Mouse (Mus musculus) heart, embryonic 12.5 days (tissue): Measurements from ENCODE around the gene Elavl3. TPM values are rescaled to one million over a fixed set of nuclear protein-coding genes. Genes with fewer than 3 reads are reported as not detected.

Source experiments
- ATAC-seq: fragments of 200-750 bp; cut with Nextera tagmentation; 2 replicates; pipeline ENCODE4 v1.8.0; 2017; ENCODE audit warnings: moderate TSS enrichment, moderate library complexity; ENCODE audit not compliant: insufficient number of reproducible peaks, low FRiP score
- H3K27ac ChIP-seq: fragments of 300-500 bp; sonication (generic); 2 replicates; pipeline ENCODE4 v1.5.1; 2016; ENCODE audit warnings: mild to moderate bottlenecking, moderate library complexity; ENCODE audit not compliant: poor library complexity, severe bottlenecking
- H3K27me3 ChIP-seq: fragments of 300-500 bp; sonication (generic); replicated peaks from 2 replicates; pipeline ENCODE4 v1.6.1; 2016; ENCODE audit warnings: mild to moderate bottlenecking, moderate library complexity
- H3K36me3 ChIP-seq: fragments of 300-500 bp; sonication (generic); 2 replicates; pipeline ENCODE4 v1.6.1; 2016; ENCODE audit warnings: mild to moderate bottlenecking, moderate library complexity
- H3K4me1 ChIP-seq: fragments of 300-500 bp; sonication (generic); replicated peaks from 2 replicates; pipeline ENCODE4 v1.6.1; 2016; ENCODE audit warnings: mild to moderate bottlenecking
- H3K4me2 ChIP-seq: fragments of 300-500 bp; sonication (generic); 2 replicates; pipeline ENCODE4 v1.6.1; 2016; ENCODE audit warnings: mild to moderate bottlenecking, moderate library complexity
- H3K4me3 ChIP-seq: fragments of 300-500 bp; sonication (generic); 2 replicates; pipeline ENCODE4 v1.5.1; 2016; ENCODE audit warnings: mild to moderate bottlenecking
- H3K9ac ChIP-seq: fragments of 300-500 bp; sonication (generic); 2 replicates; pipeline ENCODE4 v1.6.1; 2016; ENCODE audit warnings: mild to moderate bottlenecking, moderate library complexity
- H3K9me3 ChIP-seq: fragments of 300-500 bp; sonication (generic); replicated peaks from 2 replicates; pipeline ENCODE4 v1.6.1; 2016; ENCODE audit warnings: mild to moderate bottlenecking, moderate library complexity
- WGBS: fragments of 180-500 bp; shearing (Covaris S2); methylation state at CpG from one replicate; pipeline ENCODE4 v1.1.7; 2016; 5-methylcytosine and 5-hydroxymethylcytosine counted together
- polyA plus RNA-seq: library from polyadenylated mRNA; unstranded; fragments of >200 nt; fragmentation: Nextera tagmentation; extraction: Ambion mirVana; gene quantifications from 2 replicates; pipeline ENCODE4 v1.2.1, GENCODE M21; 2016

Gene Elavl3
- polyA plus RNA-seq, 1 experiment from 2014 or later: 0.40 TPM

- Histone ChIP-seq H3K36me3 (no peaks in the 10 kb centered on the region), H3K4me3 (no peak overlapping the region), H3K4me2 (no peak overlapping the region), H3K9ac (no peak overlapping the region), H3K27ac (no peak overlapping the region), H3K27me3 (peaks cover 38% of the 10 kb centered on the region), H3K9me3 (no peaks in the 10 kb centered on the region), H3K4me1 (peaks cover 25% of the 10 kb centered on the region)
- no peak for ATAC-seq
- 51% methylated on average over 9 of the region's 9 CpGs for WGBS
Measured at GRCm38 (mm10) chr9:22047329-22047728, 4.5 kb downstream of the Elavl3 start.

GRCm38 (mm10) chr9:22041832-22042231 is 10.0 kb downstream of the Elavl3 start:
- H3K4me3 ChIP-seq: no peak overlapping the region
- no peaks in the 10 kb centered on the region for H3K9me3 ChIP-seq
- H3K27ac ChIP-seq: no peak overlapping the region
- no peak overlapping the region for H3K9ac ChIP-seq
- no peaks in the 10 kb centered on the region for H3K4me1 ChIP-seq
- H3K36me3 ChIP-seq: no peaks in the 10 kb centered on the region
- 59% methylated on average over 2 of the region's 2 CpGs for WGBS
- no peak overlapping the region for H3K4me2 ChIP-seq
- H3K27me3 ChIP-seq: no peaks in the 10 kb centered on the region
- ATAC-seq: no peak

GRCm38 (mm10) chr9:22037826-22038225 is 14.0 kb downstream of the Elavl3 start:
- H3K27ac ChIP-seq: no peak overlapping the region
- H3K27me3 ChIP-seq: no peaks in the 10 kb centered on the region
- H3K36me3 ChIP-seq: no peaks in the 10 kb centered on the region
- WGBS: 71% methylated on average over 10 of the region's 10 CpGs
- H3K9me3 ChIP-seq: no peaks in the 10 kb centered on the region
- H3K9ac ChIP-seq: no peak overlapping the region
- no peak overlapping the region for H3K4me3 ChIP-seq
- no peak overlapping the region for H3K4me2 ChIP-seq
- no peaks in the 10 kb centered on the region for H3K4me1 ChIP-seq
- ATAC-seq: no peak

- H3K36me3 ChIP-seq: no peaks in the 10 kb centered on the region
- H3K9me3 ChIP-seq: no peaks in the 10 kb centered on the region
- H3K27me3 ChIP-seq: no peaks in the 10 kb centered on the region
- no peak overlapping the region for H3K4me3 ChIP-seq
- H3K27ac ChIP-seq: no peak overlapping the region
- no peak overlapping the region for H3K9ac ChIP-seq
- no peak for ATAC-seq
- no peak overlapping the region for H3K4me2 ChIP-seq
- WGBS: 46% methylated on average over 6 of the region's 6 CpGs
- no peaks in the 10 kb centered on the region for H3K4me1 ChIP-seq
Measured at GRCm38 (mm10) chr9:22035300-22036044, 16.4 kb downstream of the Elavl3 start.

- Histone ChIP-seq H3K27me3 (no peaks in the 10 kb centered on the region), H3K27ac (no peak overlapping the region), H3K4me3 (no peak overlapping the region), H3K4me2 (no peak overlapping the region), H3K4me1 (no peaks in the 10 kb centered on the region), H3K36me3 (no peaks in the 10 kb centered on the region), H3K9me3 (no peaks in the 10 kb centered on the region), H3K9ac (no peak overlapping the region)
- WGBS: 85% methylated on average over 9 of the region's 9 CpGs
- no peak for ATAC-seq
Measured at GRCm38 (mm10) chr9:22030386-22030785, 21.4 kb downstream of the Elavl3 start.

GRCm38 (mm10) chr9:22028467-22028866 is 23.4 kb downstream of the Elavl3 start:
- H3K4me1 ChIP-seq: no peaks in the 10 kb centered on the region
- H3K4me2 ChIP-seq: no peak overlapping the region
- H3K27ac ChIP-seq: no peak overlapping the region
- no peak overlapping the region for H3K4me3 ChIP-seq
- no peak overlapping the region for H3K9ac ChIP-seq
- no peak for ATAC-seq
- H3K36me3 ChIP-seq: no peaks in the 10 kb centered on the region
- H3K9me3 ChIP-seq: no peaks in the 10 kb centered on the region
- 49% methylated on average over 7 of the region's 7 CpGs for WGBS
- H3K27me3 ChIP-seq: peaks cover 5% of the 10 kb centered on the region; the same call in 1 of the 2 replicates

GRCm38 (mm10) chr9:22024592-22024991 is 27.2 kb downstream of the Elavl3 start:
- no peaks in the 10 kb centered on the region for H3K9me3 ChIP-seq
- no peaks in the 10 kb centered on the region for H3K4me1 ChIP-seq
- no peak overlapping the region for H3K27ac ChIP-seq
- no peak for ATAC-seq
- WGBS: 59% methylated on average over 8 of the region's 8 CpGs
- no peak overlapping the region for H3K4me3 ChIP-seq
- H3K4me2 ChIP-seq: no peak overlapping the region
- peaks cover 6% of the 10 kb centered on the region; the same call in 1 of the 2 replicates for H3K27me3 ChIP-seq
- no peaks in the 10 kb centered on the region for H3K36me3 ChIP-seq
- H3K9ac ChIP-seq: no peak overlapping the region

GRCm38 (mm10) chr9:22017208-22017825 is 34.5 kb downstream of the Elavl3 start:
- WGBS: 70% methylated on average over 7 of the region's 7 CpGs
- H3K9me3 ChIP-seq: no peaks in the 10 kb centered on the region
- ATAC-seq: no peak

GRCm38 (mm10) chr9:22016245-22016644 is 35.6 kb downstream of the Elavl3 start:
- ATAC-seq: no peak
- no peak overlapping the region for H3K4me2 ChIP-seq
- no peaks in the 10 kb centered on the region for H3K4me1 ChIP-seq
- peaks cover 35% of the 10 kb centered on the region for H3K36me3 ChIP-seq
- no peaks in the 10 kb centered on the region for H3K27me3 ChIP-seq
- H3K4me3 ChIP-seq: no peak overlapping the region
- no peak overlapping the region for H3K9ac ChIP-seq
- 70% methylated on average over 10 of the region's 10 CpGs for WGBS
- H3K27ac ChIP-seq: no peak overlapping the region
- H3K9me3 ChIP-seq: no peaks in the 10 kb centered on the region

More at GRCm38 (mm10) chr9:22017208-22017825, 34.5 kb downstream of the Elavl3 start:
- Histone ChIP-seq H3K4me2 (no peak overlapping the region), H3K9ac (no peak overlapping the region), H3K27me3 (no peaks in the 10 kb centered on the region), H3K4me1 (no peaks in the 10 kb centered on the region), H3K36me3 (peaks cover 25% of the 10 kb centered on the region), H3K4me3 (no peak overlapping the region), H3K27ac (no peak overlapping the region)

- Histone ChIP-seq H3K27me3 (no peaks in the 10 kb centered on the region), H3K4me3 (no peak overlapping the region), H3K9me3 (no peaks in the 10 kb centered on the region), H3K4me1 (no peaks in the 10 kb centered on the region), H3K9ac (no peak overlapping the region), H3K36me3 (peaks cover 71% of the 10 kb centered on the region), H3K27ac (no peak overlapping the region), H3K4me2 (no peak overlapping the region)
- ATAC-seq: no peak
- WGBS: 92% methylated on average over 13 of the region's 13 CpGs
Measured at GRCm38 (mm10) chr9:22012731-22013130, 39.1 kb downstream of the Elavl3 start.

GRCm38 (mm10) chr9:22011055-22011454 is 40.8 kb downstream of the Elavl3 start:
- WGBS: 78% methylated on average over 5 of the region's 5 CpGs
- peaks cover 87% of the 10 kb centered on the region for H3K36me3 ChIP-seq
- H3K4me2 ChIP-seq: no peak overlapping the region
- no peaks in the 10 kb centered on the region for H3K4me1 ChIP-seq
- ATAC-seq: 0 out of 2 replicates have a peak, but pooled peaks have one; percentile 13
- no peaks in the 10 kb centered on the region for H3K9me3 ChIP-seq
- H3K9ac ChIP-seq: no peak overlapping the region
- no peak overlapping the region for H3K27ac ChIP-seq
- H3K4me3 ChIP-seq: no peak overlapping the region
- H3K27me3 ChIP-seq: no peaks in the 10 kb centered on the region
